Mouse (Mus musculus): Measurements from ENCODE around the gene Abcb7. TPM values are rescaled to one million over a fixed set of nuclear protein-coding genes. Genes with fewer than 3 reads are reported as not detected.

The Abcb7 gene
- 4.1 and 5.3 TPM in 2 replicates for polyA plus RNA-seq (2015; fragmentation: Nextera tagmentation; extraction: Ambion mirVana)

DNA sequence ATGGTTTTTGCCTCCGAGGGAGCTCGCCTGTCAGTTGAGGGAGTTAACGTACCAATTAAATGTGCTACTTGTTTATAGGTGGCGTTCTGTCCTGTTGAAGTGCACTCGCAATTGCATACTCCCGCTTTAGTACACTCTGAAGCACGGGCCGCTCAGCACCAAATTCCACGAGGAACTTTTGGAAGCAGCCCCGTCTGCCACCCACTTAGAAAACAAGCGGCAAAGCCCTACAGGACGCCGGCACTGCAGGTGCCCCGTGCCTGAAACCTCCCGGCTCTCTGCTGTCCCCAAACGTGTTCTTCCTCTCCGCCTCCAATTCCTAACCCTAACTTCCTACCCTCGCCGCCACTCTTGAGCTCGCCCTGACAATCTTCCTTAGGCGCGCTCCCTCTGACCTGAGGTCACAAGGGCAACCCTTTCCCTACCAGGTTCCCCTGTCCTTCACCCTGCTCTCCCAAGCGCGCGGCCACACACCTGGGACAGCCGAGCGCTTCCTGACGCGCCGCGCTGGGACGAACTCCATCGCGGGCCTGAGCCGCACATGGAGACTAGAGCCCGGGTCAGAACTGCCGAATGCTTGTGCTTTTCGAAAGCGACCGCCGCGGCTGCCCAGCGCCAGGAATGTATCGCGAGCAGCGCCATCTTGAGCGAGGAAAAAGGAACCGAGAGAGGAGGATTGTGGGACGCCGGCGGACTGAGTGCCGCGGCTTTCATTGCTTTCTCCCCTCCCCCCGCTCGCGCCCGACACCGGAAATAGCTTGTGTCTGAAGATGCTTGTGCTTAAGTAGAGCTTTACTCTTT, at the start of gene Abcb7:
Abcb7 (minus strand) TSS at position 674 of the 801 bp plus-strand sequence.

Other genes with a start within 250 kb of the Abcb7 start
- gene Nexmif, start 212.7 kb downstream of the Abcb7 start, polyA plus RNA-seq (2015; fragmentation: Nextera tagmentation; extraction: Ambion mirVana), result 0.92 and 0.93 TPM in 2 replicates
- gene Uprt, start 69.0 kb upstream of the Abcb7 start, polyA plus RNA-seq (2015; fragmentation: Nextera tagmentation; extraction: Ambion mirVana), result 0.80 and 1.1 TPM in 2 replicates

Measured in skeletal muscle tissue, postnatal 0 days (tissue).